Mouse (Mus musculus) hindbrain, embryonic 11.5 days (tissue): Measurements from ENCODE around the gene Olfr305. TPM values are rescaled to one million over a fixed set of nuclear protein-coding genes. Genes with fewer than 3 reads are reported as not detected.
"Not testable (repeated sequence)": the region's sequence is repeated elsewhere in the genome, so short reads cannot be mapped to it uniquely, and the experiment has no call there.

Experiments
- ATAC-seq: fragments of 200-750 bp; cut with Nextera tagmentation; 2 replicates; pipeline ENCODE4 v1.8.0; 2017; ENCODE audit warnings: mild to moderate bottlenecking, moderate TSS enrichment, moderate library complexity; ENCODE audit not compliant: low FRiP score
- DNase-seq: peaks from one replicate; pipeline ENCODE4 v3.0.0-alpha.2; 2015; ENCODE audit warnings: low spot score
- H3K27ac ChIP-seq: fragments of 300-500 bp; sonication (generic); 2 replicates; pipeline ENCODE4 v1.5.1; 2014; ENCODE audit warnings: mild to moderate bottlenecking, low read depth, low read length
- H3K27me3 ChIP-seq: fragments of 300-500 bp; sonication (generic); 2 replicates; pipeline ENCODE4 v1.6.1; 2014; ENCODE audit warnings: mild to moderate bottlenecking, low read length, moderate library complexity, mixed read lengths; ENCODE audit not compliant: control insufficient read depth, insufficient read depth
- H3K36me3 ChIP-seq: fragments of 300-500 bp; sonication (generic); 2 replicates; pipeline ENCODE4 v1.6.1; 2014; ENCODE audit warnings: mild to moderate bottlenecking, low read length, moderate library complexity, mixed read lengths; ENCODE audit not compliant: control insufficient read depth, insufficient read depth
- H3K4me1 ChIP-seq: fragments of 300-500 bp; sonication (generic); replicated peaks from 2 replicates; pipeline ENCODE4 v1.6.1; 2014; ENCODE audit warnings: low read length, mixed read lengths; ENCODE audit not compliant: control insufficient read depth, insufficient read depth
- H3K4me2 ChIP-seq: fragments of 300-500 bp; sonication (generic); replicated peaks from 2 replicates; pipeline ENCODE4 v1.6.1; 2014; ENCODE audit warnings: mild to moderate bottlenecking, low read depth, low read length
- H3K4me3 ChIP-seq: fragments of 300-500 bp; sonication (generic); 2 replicates; pipeline ENCODE4 v1.5.1; 2014; ENCODE audit warnings: low read depth, low read length
- H3K9ac ChIP-seq: fragments of 300-500 bp; sonication (generic); 2 replicates; pipeline ENCODE4 v1.6.1; 2014; ENCODE audit warnings: low read depth, low read length
- H3K9me3 ChIP-seq: fragments of 300-500 bp; sonication (generic); 2 replicates; pipeline ENCODE4 v1.6.1; 2016; ENCODE audit warnings: low read length; ENCODE audit not compliant: control insufficient read depth
- WGBS: fragments of 180-500 bp; shearing (Covaris S2); extraction: QIAGEN DNeasy Blood & Tissue Kit; methylation state at CpG from one replicate; pipeline ENCODE4 v1.1.7; 2014; 5-methylcytosine and 5-hydroxymethylcytosine counted together
- polyA plus RNA-seq: library from polyadenylated mRNA; unstranded; fragments of >200 nt; fragmentation: Nextera tagmentation; extraction: Ambion mirVana; gene quantifications from 2 replicates; pipeline ENCODE4 v1.2.1, GENCODE M21; 2014

The Olfr305 gene
- polyA plus RNA-seq = not detected in 2 replicates

DNA sequence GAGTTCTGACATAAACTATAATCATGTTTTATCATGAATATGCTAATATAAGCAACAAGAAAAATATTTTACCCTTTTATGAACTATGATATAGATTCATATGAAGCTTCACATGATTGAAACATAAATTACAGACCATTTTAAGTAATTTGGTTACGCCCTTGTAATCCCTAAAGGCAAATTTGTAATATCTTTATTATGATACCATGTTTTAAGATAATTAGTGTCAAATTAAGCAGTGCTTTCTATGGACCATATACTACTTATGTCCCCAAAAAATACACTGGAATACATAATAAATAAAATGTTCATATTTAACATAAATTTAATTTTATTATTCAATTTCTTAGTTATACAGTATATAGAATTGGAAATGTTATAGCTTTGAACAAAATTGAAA, at the start of gene Olfr305:
Gene Olfr305 (minus strand): TSS at position 101 of the 400 bp plus-strand sequence.
- H3K4me1 ChIP-seq = no peaks in the 10 kb centered on the region
- no peak within 1 kb of the TSS for H3K4me3 ChIP-seq
- H3K9me3 ChIP-seq = no peaks in the 10 kb centered on the region
- no peak within 1 kb of the TSS for H3K27ac ChIP-seq
- H3K9ac ChIP-seq = no peak within 1 kb of the TSS
- ATAC-seq (no peak), DNase-seq (no peak)
- WGBS = 87% methylated on average over 1 of the region's 1 CpGs
- H3K27me3 ChIP-seq = no peaks in the 10 kb centered on the region
- no peaks in the 10 kb centered on the region for H3K36me3 ChIP-seq
- H3K4me2 ChIP-seq = no peak within 1 kb of the TSS

DNA sequence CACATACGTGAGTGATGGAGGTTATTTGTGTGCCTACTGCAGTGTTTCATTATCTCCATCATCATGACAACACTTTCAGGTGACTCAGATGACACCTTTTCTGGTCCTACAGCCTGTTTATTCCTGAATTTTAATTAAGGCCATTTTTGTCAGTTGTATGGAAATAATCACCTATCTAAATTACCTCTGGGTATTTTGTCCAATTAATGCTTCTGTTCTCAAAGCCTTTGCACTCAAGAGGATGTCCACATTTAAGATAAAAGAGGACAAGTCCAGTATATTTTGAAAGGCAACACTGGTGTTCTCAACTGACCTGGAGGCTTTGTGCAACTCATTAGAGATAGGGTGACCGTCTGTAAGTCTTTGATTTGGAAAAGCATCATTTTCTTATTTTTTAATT, 36.8 kb upstream of the Olfr305 start, which contains the start of gene Olfr301:
Gene Olfr301 (plus strand): TSS at position 301 of the 400 bp plus-strand sequence.
- no peak for DNase-seq
- H3K4me1 ChIP-seq = no peaks in the 10 kb centered on the region
- no peak for ATAC-seq
- H3K27me3 ChIP-seq = no peaks in the 10 kb centered on the region
- H3K4me2 ChIP-seq = no peak within 1 kb of the TSS
- no peak within 1 kb of the TSS for H3K27ac ChIP-seq
- H3K4me3 ChIP-seq = no peak within 1 kb of the TSS
- no peak within 1 kb of the TSS for H3K9ac ChIP-seq
- WGBS = 87% methylated on average over 2 of the region's 2 CpGs
- H3K36me3 ChIP-seq = no peaks in the 10 kb centered on the region
- no peaks in the 10 kb centered on the region for H3K9me3 ChIP-seq

DNA sequence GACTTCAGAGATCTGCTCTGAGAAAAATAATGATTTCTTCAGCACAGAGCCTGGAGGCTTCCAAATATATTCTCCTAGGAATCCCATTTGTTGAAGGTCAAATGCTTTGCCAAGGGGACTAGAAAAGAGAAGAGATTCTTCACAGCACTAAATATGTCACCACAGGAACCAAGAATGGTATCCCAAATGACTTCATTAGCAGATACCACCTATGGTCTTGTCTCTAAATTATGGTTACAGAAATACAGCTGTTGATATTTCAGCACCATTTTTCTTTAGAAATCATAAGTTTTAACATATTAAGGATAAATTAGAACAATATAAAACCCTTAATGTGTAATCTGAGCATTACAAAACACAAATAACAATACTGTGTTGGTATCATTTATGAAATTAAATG, 31.0 kb upstream of the Olfr305 start, which contains the start of gene Olfr303:
Gene Olfr303 (minus strand): TSS at position 101 of the 400 bp plus-strand sequence.
- ATAC-seq = no peak

DNA sequence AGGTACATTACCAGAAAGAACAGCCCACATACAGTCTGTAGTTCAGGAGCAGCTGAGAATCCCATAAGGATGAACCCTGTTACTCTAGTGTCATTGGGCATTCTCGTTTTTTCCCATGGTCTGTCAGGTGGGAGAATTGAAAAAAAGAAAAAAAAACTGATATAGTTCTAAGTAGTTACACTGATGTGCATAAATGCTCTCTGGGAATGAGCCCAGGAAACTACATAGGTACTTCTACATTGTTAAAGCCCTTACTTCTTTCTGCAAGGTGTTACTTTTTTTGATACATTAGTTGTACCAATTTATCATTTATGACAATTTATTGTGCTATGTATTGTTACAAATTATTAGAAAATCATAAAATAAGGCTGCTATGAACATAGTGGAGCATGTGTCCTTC, 19.8 kb upstream of the Olfr305 start, which contains the start of gene Olfr304:
Gene Olfr304 (minus strand): TSS at position 101 of the 400 bp plus-strand sequence.
- Histone ChIP-seq H3K4me3 (no peak within 1 kb of the TSS), H3K27ac (no peak within 1 kb of the TSS), H3K4me2 (no peak within 1 kb of the TSS), H3K9ac (no peak within 1 kb of the TSS), H3K27me3 (no peaks in the 10 kb centered on the region), H3K36me3 (no peaks in the 10 kb centered on the region), H3K4me1 (no peaks in the 10 kb centered on the region), H3K9me3 (no peaks in the 10 kb centered on the region)
- DNase-seq (no peak), ATAC-seq (no peak)
- 63% methylated on average over 1 of the region's 1 CpGs for WGBS

More for the DNA sequence above, 31.0 kb upstream of the Olfr305 start, which contains the start of gene Olfr303:
- Histone ChIP-seq H3K27ac (no peak within 1 kb of the TSS), H3K27me3 (no peaks in the 10 kb centered on the region), H3K4me3 (no peak within 1 kb of the TSS), H3K9ac (no peak within 1 kb of the TSS), H3K9me3 (no peaks in the 10 kb centered on the region), H3K36me3 (no peaks in the 10 kb centered on the region), H3K4me1 (no peaks in the 10 kb centered on the region), H3K4me2 (no peak within 1 kb of the TSS)
- no peak for DNase-seq

DNA sequence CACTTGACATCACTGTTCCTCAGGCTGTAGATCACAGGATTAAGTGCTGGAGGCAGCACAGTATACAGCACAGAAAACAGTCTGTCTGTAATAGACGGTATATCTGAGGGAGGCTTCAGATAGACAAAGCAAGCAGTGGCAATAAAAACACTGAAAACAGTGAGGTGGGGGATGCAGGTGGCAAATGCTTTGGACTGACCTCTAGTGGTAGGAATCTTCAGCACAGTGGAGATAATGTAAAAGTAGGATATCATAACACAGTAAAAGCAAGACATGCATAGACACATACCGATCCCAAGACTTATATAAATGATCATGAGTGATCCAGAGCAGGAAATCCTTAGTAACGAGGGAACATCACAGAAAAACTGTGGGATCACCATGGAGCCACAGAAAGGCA, 19.0 kb upstream of the Olfr305 start:
- H3K9ac ChIP-seq = no peak overlapping the region
- no peaks in the 10 kb centered on the region for H3K27me3 ChIP-seq
- H3K36me3 ChIP-seq = no peaks in the 10 kb centered on the region
- H3K4me1 ChIP-seq = no peaks in the 10 kb centered on the region
- H3K9me3 ChIP-seq = no peaks in the 10 kb centered on the region
- H3K4me2 ChIP-seq = no peak overlapping the region
- H3K27ac ChIP-seq = no peak overlapping the region
- no peak overlapping the region for H3K4me3 ChIP-seq
- ATAC-seq = no peak
- 78% methylated on average over 3 of the region's 3 CpGs for WGBS
- DNase-seq = no peak

DNA sequence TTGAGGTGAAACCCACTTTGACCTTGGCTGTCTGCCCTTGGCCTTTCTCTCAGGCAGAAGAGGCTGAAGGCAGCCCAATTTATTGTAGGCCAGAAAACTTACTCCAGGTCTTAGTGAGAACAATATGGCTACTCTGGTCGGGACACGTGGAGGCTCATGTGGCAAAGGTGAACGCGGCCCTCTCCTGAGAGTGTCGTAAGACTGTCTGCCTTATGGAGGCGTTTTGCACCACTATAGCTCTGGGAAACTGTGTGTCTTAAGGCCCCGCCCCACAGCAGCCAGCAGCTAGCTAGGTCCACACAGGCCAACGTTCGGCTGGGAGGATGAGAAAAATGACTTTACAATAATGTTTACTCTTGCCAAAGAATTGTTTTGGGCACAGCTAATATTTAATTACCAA, 20.4 kb downstream of the Olfr305 start:
- not testable (repeated sequence) for ATAC-seq

DNA sequence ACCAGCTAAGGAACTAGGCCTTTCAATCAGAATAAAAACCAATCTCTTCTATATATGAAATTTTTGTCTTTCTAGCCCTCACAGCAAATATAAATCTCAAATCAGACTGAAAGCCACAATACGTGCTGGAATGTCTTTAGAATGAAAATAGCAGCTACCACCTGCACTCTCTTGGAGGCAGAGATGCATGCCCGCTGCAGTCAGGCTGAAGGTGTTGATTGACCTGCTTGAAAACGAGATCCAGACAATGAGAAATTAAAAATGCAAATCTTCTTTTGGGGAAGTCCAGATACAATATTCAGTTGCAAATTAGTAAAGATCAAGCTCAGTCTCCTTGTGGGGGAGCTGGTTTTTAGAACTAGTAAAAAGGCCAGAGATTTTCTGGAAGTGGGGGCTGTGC, 22.5 kb downstream of the Olfr305 start:
- ATAC-seq (no peak), DNase-seq (no peak)
- Histone ChIP-seq H3K4me2 (no peak overlapping the region), H3K4me3 (no peak overlapping the region), H3K36me3 (no peaks in the 10 kb centered on the region), H3K9me3 (no peaks in the 10 kb centered on the region), H3K27me3 (no peaks in the 10 kb centered on the region), H3K4me1 (no peaks in the 10 kb centered on the region), H3K9ac (no peak overlapping the region), H3K27ac (no peak overlapping the region)
- WGBS = 71% methylated on average over 3 of the region's 3 CpGs

More for the DNA sequence above, 20.4 kb downstream of the Olfr305 start:
- not testable (repeated sequence) for H3K9me3 ChIP-seq, H3K4me3 ChIP-seq, H3K27ac ChIP-seq, H3K4me1 ChIP-seq, H3K36me3 ChIP-seq, H3K9ac ChIP-seq, H3K4me2 ChIP-seq, H3K27me3 ChIP-seq, DNase-seq
- WGBS = 89% methylated on average over 9 of the region's 9 CpGs

DNA sequence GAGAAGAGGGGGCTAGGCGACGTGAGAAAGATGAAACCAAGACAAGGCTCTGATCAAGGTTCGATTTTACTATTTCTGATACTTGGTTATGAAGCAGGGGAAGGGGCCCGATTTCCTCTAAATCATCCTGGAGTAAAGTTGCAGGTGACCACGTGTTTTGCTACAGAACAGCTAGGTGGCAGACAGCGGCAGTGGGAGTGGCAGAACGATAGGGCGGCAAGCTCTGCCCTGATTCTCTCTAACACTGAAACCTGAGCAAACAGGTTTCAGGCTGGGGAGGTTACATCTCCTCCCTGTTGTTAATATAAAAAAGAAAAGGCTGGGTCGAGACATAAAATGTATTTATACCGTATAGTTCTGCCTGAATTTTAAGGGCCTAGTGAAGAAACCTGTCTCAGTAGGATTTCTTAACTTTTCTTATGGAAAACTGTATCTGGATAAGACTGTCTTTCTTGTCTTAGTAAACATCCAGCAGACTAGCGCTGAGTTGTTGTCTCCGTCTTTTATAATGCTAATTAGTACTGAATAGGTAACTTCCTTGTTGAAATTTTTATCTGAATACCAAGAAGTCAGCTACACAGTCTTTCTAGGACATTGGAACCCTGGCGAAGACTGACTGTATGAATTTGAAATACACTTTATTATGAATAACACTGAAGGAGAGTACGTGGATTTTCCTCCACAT, 23.7 kb downstream of the Olfr305 start:
- no peaks in the 10 kb centered on the region for H3K27me3 ChIP-seq
- no peaks in the 10 kb centered on the region for H3K36me3 ChIP-seq
- DNase-seq = no peak
- H3K9ac ChIP-seq = no peak overlapping the region
- H3K4me2 ChIP-seq = no peak overlapping the region
- ATAC-seq = no peak
- no peaks in the 10 kb centered on the region for H3K9me3 ChIP-seq
- no peak overlapping the region for H3K4me3 ChIP-seq
- 80% methylated on average over 14 of the region's 14 CpGs for WGBS
- H3K4me1 ChIP-seq = no peaks in the 10 kb centered on the region
- H3K27ac ChIP-seq = no peak overlapping the region

DNA sequence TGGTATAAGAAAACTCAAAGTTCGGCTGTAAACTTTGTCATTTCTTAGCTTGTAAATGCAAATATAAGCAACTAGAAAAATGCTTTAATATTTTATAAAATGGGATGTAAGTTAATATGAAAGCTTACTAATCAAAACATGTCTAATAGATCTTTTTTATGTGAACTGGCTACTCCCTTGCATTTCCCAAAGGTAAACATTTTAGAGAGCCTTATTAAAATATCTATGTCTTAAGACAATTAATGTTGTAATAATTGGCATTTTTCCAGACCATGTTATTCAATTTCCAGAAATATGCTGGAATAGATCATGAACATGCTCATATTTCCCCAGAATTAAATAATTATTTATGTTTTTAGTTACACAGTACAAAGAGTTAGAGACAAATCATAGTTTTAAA, 29.2 kb downstream of the Olfr305 start, which contains the start of gene Olfr307:
Gene Olfr307 (minus strand): TSS at position 101 of the 400 bp plus-strand sequence.
- 80% methylated on average over 1 of the region's 1 CpGs for WGBS
- Histone ChIP-seq H3K4me1 (no peaks in the 10 kb centered on the region), H3K4me3 (no peak within 1 kb of the TSS), H3K27me3 (no peaks in the 10 kb centered on the region), H3K36me3 (no peaks in the 10 kb centered on the region), H3K27ac (no peak within 1 kb of the TSS), H3K4me2 (no peak within 1 kb of the TSS), H3K9ac (no peak within 1 kb of the TSS), H3K9me3 (no peaks in the 10 kb centered on the region)
- DNase-seq = no peak
- no peak for ATAC-seq
